Mouse (Mus musculus) urinary bladder, postnatal 14 days (tissue): ENCODE results near the gene Sprtn.

ENCODE experiments used
- DNase-seq: peaks from one replicate; pipeline ENCODE4 v3.0.0; 2021; ENCODE audit warnings: low spot score

The Sprtn gene

DNA sequence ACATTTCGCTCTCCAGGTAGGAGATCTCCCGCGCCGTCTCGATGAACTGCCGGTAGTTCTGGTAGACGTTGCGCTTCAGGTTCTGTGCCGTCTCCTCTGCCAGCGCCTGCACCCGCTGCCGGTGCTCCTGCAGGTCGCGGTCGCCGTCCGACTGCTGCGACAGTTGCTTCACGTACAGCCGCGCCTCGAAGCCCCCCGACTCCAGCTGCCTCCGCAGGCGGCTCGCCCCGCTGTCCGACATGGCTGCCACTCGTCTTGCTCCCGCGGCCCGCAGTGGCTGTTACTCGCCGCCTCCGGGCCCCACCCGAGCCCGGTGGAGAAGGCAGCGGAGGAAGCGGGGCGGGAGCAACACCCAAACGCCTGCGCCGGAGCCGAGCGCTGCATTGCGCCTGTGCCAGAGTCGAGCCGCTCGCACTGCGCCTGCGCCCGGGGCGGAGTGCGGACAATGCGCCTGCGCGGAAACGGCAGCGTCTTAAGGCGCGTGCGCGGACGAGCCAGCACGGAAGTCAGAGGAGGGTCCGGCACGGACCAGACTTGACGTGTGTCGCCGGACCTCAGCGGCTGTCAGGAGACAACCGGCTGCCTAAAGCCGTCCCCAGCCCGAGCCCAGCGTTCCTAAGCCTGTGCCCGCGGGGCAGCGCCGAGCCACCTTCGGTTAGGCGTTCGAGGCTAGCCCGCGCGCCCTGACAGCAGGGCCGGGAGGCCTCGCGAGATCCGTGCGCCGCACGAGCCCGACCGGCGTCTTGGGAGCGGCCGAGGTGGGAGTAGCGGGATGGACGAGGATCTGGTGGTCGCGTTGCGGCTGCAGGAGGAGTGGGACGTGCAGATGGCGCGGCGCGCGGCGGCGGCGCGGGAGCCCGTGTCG, at the start of gene Sprtn, which contains the start of gene Exoc8:
TSS of gene Sprtn (plus strand) at position 501 of the 865 bp plus-strand sequence.
TSS of gene Exoc8 (minus strand) at position 320 of the 865 bp plus-strand sequence.
- peak; percentile 97 for DNase-seq

DNA sequence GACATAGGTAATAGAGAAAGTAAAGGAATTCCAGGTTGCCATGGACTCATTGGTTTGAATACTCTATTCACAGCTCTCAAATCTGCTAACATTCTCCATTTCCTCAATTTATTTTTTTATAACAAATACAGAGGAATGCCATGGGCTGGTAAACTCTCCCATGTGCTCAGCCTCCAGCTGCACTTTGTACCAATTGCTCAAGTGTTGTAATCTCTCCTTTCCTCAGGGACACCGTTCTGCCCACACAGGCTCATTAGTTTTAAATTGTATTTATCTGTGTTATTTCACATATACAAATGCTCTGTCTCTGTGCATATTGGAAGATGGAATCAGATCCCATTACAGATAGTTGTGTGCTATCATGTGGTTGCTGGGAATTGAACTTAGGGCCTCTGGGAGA, 44.2 kb upstream of the Sprtn start:
- no peak for DNase-seq

DNA sequence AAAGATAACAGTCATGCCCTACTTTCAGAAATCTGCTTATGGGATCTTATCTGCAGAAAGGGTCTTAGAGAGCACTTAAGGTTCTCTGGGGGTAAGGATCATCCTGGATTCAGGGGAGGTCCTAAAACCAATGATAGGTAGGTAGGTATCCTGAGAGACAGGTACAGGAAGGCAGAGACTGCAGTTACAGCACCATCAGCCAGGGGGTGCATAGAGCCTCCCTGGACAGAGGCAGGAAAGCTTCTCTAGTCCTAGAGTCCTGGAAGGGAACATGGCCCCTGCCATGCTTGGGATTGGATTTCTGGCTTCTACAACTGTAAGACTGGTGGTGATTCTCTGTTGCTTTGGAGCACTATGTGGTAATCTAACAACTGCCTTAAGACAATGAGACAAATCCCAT, 38.2 kb upstream of the Sprtn start:
- peak; percentile 23 for DNase-seq

DNA sequence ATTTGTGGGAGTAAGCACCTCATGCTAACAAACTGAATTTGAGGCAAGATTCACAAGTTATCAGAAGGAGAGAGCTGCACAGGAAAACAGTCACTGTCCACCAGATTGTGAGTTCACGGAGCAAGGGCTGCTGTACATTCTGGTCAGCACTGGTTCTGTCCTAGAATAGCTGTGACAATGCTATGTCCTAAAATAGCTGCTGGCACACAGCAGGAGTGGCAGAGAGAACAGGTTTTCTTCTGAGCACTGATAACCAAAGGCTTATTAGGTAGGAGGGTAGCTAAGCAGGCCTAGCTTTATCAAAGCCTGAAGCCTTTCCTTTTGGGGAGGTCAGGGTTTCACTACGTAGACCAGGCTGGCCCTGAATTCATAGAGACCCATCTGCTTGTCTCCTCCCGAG, 37.5 kb upstream of the Sprtn start:
- DNase-seq = no peak

DNA sequence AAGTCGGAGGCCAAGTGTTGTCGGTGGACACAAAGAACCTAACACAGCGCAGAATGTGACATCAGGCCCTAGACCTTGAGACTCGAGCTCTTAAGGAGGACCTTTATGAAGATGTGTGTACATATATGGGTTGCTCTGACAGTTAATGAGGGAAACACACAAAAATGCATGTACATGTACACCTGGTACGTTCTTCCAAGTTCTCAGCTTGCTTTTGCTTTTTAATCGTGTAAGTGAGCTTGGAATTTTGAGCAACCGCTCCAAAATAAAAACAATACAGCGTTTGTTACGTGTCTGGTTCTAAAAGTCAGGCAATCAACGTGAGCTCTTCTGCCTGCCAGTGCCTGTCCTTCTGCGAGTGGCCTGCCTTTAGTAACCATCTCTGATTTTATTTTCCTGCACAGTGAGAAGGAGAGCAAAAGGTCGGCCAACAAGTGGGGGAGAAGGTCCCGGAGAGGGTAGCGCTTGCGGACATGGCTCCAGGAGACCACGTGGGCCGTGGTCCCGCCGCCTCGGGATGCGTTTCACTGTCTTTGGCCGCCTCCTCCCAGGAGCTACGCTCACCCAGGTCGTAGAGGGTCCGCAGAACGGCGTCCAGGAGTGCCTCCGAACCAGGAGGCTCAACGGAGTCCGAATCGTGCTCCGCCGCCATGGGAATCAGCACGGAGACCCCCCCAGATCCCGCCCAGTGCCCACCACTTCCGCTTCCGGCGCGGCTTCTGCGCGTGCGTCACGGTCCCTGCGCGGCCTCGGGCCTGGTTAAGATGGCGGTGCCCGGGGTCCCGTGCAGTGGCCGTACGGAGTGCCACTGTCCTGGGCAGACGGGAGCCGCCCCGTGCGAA, 35.1 kb upstream of the Sprtn start, which contains the start of the genes Gnpat and 2810004N23Rik:
TSS of gene Gnpat (plus strand) at position 713 of the 842 bp plus-strand sequence.
TSS of gene 2810004N23Rik (minus strand) at position 800 of the 842 bp plus-strand sequence.
- peak; percentile 91 for DNase-seq

DNA sequence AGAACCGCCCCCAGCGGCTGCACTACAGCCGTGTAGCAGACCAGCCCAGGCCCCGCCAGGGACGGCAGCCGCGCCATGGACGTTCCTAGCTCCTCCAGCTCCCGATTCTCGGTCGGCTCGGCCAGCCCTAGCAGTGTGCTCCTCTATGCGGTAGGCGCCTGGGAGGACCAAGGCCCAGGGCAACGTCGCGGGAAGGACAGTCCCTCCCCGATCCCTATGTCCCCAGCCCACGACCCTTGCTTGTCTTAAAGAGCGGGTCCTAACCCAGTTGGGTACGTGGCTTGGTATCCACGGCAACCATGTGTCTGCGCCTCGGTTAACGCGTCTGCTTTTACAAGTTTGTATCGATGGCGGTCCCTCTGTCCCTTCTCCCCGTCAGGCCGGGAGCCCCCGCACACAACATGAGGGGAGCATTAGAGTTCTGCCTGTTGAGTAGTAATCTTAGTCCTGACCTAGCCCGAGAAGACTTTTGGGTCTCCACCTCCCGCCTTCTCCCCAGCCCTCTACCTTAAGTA, 34.5 kb upstream of the Sprtn start:
- DNase-seq = no peak

DNA sequence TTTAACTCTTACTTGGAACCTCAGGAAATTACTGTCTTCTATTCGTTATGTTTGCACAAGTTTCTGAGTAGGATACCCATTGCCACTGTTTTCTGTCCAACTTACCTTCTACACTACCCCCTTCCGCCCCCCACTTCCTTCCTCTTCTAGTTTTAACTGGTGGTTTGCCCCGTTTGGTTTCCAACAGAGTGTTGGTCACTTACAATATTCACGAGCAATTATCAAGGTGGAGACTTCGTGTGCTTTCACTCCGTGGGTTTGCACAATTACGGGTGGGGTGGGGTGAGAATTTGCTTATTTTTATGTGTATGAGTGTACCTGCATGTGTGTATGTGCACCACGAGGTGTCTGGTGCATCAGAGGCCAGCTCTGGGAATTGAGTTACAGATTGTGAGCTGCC, 34.0 kb upstream of the Sprtn start:
- no peak for DNase-seq

DNA sequence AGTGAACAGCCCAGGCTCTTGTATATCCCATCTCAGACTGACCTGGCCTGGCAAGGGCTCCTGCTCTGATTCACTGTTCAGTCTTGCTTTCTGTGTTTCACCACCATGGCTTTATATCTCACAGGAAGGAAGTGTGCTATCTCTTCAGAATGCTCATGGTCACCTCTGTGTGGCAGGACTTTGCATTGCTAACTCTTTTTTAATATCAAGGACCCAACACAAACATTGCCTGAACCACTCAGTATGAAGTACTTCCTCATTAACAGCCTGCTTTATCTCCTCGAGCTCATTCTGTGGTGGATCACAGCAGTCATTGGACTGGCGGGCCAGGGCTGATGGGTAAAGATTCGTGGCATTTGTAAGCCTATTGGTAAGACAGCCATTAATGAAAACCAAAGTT, 31.0 kb upstream of the Sprtn start:
- DNase-seq = no peak

DNA sequence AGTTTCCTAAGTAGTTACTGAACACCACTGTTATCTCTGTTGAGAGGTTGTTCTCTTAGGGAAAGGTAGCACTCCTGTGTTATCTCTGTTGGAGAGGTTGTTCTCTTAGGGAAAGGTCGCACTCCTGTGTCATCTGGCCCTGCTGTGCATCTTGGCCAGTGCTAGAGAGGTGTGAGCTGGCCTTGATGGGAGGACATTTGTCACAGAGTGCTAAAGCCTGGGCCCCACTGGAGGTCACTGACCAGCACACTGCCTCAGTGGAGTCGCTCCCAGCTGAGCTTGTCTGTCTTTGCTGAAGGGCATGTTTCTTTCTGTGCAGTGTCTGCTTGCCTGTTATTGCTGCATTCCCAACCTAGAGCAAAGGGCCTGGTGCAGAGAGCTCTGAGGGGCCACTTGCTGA, 30.6 kb upstream of the Sprtn start:
- DNase-seq = no peak

DNA sequence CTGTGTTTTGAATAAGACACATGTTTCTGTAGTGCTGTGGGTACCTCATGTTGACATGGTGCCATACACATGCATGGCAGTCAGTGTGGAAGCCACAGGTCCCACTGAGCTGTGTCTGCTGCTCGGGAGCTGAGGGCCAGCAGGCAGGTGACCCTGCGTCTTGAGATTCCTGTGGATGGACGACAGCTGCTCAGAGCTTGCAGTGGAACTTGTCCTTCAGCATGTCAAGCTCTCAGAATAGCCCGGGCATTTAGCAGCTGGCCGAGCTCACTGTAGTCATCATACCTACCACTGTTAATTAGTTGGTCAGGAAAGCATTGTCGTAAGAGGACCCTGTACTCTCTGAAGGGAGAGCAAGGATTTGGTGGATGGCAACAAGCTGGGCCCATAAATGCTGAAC, 28.0 kb upstream of the Sprtn start:
- DNase-seq = no peak

DNA sequence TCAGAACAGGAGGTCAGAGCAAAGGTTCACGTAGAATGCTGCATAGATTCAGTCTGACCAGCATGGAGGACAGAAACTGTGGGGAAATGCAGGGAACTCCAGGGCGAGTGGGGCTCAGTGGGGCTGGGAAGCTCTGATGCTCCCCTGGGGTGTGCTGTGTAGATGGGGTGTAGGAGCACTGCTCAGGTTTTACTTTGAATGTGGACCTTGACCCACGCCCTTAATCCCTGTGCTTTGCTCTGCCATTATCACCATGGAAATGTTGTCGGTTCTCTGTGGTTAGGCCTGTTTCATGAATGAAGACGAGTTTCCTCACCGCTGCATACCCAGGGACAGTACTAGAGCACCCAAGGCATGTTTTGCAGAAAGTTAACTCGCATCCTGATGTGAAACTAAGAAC, 26.2 kb upstream of the Sprtn start:
- DNase-seq = no peak

DNA sequence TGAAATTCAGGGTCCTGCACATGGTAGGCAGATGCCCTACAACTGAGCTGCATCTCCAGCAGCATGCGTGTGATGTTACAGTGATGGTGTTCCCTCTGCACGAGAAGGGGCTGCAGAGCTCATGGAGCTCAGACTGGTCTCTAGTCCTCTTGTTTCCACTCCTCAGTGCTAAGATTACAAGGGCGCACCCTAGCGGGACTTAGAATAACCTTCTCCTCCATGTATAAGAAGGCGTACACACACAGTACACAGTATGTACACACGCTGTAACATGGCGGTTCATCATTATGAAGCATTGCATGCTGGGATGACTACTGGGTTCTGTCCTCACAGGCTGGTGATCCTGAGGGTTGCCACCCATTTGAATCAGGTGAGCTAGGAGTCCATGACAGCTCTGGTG, 25.6 kb upstream of the Sprtn start:
- DNase-seq = no peak

DNA sequence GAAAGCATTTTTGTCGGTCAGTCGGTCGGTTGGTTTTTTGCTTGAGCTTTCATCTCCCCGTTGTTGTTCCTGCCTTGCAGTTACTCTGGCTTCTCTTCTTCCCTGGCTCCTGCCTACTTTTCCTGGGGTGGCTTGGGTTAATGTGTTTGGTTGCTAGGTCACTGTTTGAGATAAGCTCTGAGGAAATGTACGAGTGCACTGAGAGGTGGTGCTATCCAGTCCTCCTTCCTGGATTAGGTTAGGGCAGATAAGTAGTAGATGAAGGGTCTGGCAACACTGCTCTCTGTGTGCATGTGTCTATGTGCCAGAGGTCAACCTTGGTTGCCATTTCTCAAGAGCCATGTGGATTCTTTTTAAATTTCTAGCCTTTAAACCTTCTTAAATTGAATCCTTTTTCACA, 25.0 kb upstream of the Sprtn start:
- DNase-seq = no peak

DNA sequence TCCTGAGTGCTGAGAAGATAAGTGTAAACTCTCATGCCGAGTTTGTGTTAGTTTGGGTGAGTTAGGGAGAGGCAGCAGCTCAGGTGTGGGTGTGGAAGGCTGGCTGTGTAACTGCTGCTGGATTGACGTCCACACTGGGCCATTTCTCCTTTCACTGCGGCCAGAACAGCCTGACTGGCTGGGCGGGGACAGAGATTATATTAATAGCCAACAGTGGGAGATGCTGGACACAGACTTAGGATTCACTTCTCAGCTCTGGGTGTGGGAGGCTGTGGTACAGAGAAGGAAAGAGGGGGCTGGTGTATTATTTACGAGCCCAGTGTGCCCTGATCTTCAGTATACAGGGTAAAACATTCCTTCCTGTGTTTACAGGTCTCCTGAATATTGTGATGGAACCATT, 19.5 kb upstream of the Sprtn start:
- no peak for DNase-seq

DNA sequence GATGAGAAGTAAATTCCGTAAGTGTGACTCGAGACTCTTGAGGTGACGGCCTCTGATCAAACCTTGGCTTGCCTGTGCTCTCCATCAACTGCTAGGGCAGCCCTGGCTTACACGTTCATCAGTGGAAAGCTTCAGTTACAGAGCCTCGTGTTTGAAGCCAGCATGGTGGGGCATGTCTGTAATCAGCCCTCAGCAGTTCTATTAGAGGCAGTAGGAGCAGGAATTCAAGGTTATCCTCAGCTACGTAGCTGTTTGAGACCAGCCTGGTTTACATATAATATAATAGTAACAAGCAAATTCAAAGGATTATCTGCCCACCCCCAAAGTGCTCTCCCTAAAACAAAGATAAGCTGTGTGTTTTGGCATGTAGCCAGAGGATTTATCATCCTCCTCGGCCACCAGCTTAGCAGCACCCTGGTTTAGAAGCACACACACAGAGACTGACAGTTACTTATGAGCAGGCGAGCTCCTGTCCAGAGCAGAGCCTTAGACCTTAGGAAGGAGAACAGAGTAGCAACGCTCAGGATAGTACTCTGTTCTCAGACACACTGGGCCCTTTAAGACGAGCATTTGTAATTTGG, 18.6 kb upstream of the Sprtn start:
- DNase-seq = no peak

DNA sequence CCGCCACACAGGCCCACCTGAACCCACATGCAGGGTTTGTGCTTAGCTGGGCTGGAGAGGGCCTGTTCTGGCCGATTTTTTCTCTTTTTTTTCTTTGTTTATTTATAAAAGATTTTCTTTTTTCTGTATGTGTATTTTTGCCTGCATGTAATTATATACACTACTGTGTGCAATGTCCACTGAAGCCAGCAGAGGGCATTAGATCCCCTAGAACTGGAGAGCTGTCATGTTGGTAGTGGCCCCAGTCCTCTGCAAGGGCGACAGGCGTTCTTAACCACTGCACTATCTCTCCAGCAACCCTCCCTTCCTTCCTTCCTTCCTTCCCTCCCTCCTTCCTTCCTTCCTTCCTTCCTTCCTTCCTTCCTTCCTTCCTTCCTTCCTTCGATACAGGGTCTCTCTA, 9.3 kb upstream of the Sprtn start:
- no peak for DNase-seq

DNA sequence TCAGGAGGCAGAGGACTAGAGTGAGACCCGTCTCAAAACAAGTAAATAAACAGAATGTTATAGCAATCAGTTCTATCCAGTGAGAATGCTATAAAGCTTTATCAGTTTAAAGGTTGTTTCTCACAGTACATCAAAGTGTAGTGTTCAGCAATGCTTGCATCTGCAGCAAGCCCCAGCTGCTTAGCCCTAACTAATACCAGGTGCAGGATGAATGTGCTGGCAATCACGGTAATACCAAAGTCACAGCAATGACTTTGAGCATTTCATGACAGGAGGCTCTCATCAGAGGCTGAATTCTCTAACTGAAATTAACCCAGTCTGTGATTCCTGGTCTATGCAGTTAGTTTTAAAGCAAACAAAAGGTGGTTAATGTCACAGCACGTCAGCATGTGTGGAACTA, 5.1 kb upstream of the Sprtn start:
- no peak for DNase-seq

DNA sequence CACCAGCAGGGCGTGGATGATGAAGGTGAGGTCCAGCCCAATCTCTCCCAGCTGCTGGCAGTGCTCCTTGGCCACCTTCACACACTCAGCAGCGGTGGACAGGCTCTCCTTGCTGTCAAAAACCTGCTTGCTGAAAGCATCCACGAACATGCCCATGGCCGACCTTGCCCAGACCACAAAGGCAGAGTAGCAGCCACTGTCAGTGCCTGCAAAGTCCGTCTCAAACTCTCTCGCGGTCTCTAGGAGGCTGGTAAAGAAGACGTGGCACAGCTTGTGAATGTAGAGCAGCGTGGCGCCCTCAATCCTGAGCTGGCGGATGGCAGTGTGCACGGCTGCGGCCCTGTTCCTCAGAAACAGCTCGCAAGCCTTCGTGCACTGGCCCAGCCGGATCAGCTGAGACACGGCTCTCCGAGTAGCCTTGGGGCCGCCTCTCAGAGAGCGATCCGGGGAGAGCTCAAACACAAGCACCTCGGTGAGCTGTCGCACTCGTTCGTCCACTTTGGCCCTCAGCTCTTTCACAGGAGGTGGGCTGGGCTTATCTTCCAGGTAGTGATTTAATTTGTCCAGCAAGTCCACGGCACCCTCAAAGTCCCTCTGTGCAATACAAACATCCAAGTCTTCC, 1.6 kb upstream of the Sprtn start:
- DNase-seq = no peak

DNA sequence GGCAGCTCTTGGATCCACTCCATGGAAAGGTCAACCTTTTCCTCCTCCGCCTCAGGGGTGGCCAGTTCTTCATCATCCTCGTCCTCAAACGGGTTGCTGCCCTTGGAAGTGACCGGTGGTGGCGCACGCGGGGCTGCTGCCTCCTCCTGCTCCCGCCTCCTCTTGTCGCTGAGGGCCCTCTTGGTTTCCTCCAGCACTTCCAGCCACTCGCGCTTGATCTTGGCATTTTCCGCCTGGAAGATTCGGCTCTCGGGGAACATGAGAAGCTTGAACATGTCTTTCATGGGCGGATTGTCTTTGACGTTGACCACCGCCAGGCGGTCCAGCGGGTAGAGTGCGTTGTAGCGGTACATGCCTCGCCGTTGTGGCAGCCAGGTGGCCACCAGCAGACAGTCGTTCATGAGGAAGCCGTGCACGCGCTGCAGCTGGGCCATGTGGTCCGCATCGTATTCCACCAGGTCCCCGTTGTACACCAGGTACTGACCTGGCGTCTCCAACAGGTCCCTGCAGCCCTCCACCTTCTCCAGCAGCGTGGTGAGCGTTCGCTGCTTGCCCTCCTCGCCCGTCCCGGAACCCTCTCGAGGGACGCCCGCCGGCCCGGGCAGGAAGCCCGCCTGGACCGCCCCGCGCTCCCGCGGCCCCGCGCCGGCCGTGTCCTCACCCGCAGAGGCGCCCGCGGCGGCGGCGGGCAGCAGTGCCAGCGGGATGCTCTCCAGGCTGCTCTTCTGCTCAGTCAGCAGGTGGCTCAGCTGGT, 877 bp upstream of the Sprtn start:
- DNase-seq = peak; percentile 82

DNA sequence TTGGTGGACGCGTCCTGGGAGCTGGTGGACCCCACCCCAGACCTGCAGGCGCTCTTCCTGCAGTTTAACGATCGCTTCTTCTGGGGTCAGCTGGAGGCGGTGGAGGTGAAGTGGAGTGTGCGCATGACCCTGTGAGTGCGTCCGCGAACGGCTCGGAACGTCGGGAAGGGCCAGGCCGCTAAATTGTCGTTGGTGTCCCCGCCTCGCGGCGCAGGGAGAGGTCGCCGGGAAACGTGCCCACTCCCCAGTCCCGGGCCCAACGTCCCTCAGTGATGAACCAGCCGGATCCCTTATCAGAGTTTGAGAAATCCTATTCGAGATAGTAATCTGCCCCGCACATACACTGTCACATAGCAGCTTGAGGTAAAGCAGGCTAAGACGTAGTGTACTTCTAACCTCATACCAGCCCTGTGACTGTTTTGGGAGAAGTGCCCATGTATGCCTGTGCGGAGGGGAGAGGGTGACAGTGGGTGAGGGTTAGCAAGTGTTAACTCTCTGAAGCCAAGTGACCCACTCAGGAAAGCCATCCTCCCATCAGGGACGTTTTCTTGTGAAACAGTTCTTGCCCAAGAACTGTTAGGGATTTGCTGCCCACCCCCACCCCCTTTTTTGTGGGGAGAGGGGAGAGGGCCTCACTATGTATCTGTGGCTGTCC, 692 bp downstream of the Sprtn start:
- no peak for DNase-seq

DNA sequence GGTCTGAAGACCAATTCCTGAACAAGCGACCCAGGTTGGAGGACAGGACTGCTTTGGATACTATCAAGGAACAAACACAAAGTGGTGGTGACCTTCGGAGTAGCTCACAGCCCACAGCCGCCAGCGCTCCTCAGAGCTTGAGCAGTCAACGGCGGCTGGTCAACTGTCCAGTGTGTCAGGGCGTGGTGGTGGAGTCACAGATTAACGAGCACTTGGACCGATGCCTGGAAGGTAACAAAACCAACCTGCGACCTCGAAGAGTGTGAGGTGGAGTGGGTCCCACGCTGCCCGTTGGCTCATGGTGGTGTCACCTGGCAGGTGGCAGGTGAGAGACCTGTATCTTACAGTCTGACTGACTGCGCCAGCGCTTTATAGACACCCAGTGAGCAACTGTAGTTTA, 5.5 kb downstream of the Sprtn start:
- no peak for DNase-seq
